Mouse (Mus musculus): ENCODE data around the gene Zbtb20.

DNA sequence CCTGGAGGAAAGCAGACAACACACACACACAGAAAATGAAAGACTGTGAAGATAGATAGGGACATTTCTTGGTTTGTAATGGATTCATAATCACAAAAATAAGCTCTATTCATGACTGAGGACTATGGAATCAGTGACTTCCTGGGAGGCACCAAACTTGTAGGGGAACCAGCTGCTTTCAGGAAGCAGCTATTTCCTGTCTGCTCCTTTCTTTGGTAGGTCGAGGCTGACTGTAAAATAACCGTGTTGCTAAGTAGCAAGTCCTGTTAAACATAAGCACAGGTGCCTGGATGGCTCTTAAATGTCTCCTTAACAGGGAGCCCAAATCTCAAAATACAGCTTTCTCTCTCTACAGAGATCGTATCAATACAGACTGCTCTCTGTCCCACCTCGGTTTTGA, 749.2 kb downstream of the Zbtb20 start:
- TF ChIP-seq POLR2A (IDR thresholded peaks at IDR 0.05; ENCODE audit: borderline replicate concordance, control insufficient read depth, low read depth, low read length) = no peak
- TF ChIP-seq CTCF (IDR thresholded peaks at IDR 0.05; ENCODE audit: control insufficient read depth, insufficient read depth, low read length) = no peak

All from bone marrow, adult 2 months (tissue).